Mouse (Mus musculus) kidney, adult 2 months (tissue): ENCODE results near the gene Mroh3. TPM values are rescaled to one million over a fixed set of nuclear protein-coding genes. Genes with fewer than 3 reads are reported as not detected.
A peak's percentile ranks its signal among the peaks of the same experiment; 100 is the strongest.

ENCODE experiments used
- DNase-seq: peaks from one replicate; pipeline ENCODE4 v3.0.0; 2021
- H3K27ac ChIP-seq: fragments of 200-500 bp; 2 replicates; pipeline ENCODE4 v1.5.1; 2012; ENCODE audit warnings: low read depth, low read length, control low read depth, inconsistent platforms; ENCODE audit not compliant: insufficient read depth
- H3K27me3 ChIP-seq: fragments of 200-500 bp; replicated peaks from 2 replicates; pipeline ENCODE4 v1.6.1; 2012; ENCODE audit warnings: mild to moderate bottlenecking, moderate library complexity, low read length, inconsistent platforms; ENCODE audit not compliant: control insufficient read depth, insufficient read depth
- H3K36me3 ChIP-seq: fragments of 200-500 bp; 2 replicates; pipeline ENCODE4 v1.6.1; 2012; ENCODE audit warnings: mild to moderate bottlenecking, moderate library complexity, low read length, inconsistent platforms; ENCODE audit not compliant: control insufficient read depth, insufficient read depth
- H3K4me1 ChIP-seq: fragments of 200-500 bp; 2 replicates; pipeline ENCODE4 v1.6.1; 2011; ENCODE audit warnings: low read length; ENCODE audit not compliant: control insufficient read depth, insufficient read depth
- H3K4me3 ChIP-seq: fragments of 200-500 bp; 2 replicates; pipeline ENCODE4 v1.5.1; 2011; ENCODE audit warnings: mild to moderate bottlenecking, low read depth, low read length, control low read depth; ENCODE audit not compliant: insufficient read depth
- CTCF ChIP-seq: fragments of 200-500 bp; conservative IDR thresholded peaks from 2 replicates; pipeline ENCODE4 v1.5.1; 2011; ENCODE audit warnings: low read depth, mild to moderate bottlenecking, control low read depth, low read length, moderate library complexity, mixed read lengths; ENCODE audit not compliant: insufficient read depth, insufficient read length
- POLR2A ChIP-seq: fragments of 200-500 bp; IDR thresholded peaks from one replicate; pipeline ENCODE4 v1.6.1; 2011; ENCODE audit warnings: low read depth, low read length, control low read depth
- WGBS: fragments of 180-500 bp; shearing (Covaris S2); methylation state at CpG from one replicate; pipeline ENCODE4 v1.1.7; 2018; 5-methylcytosine and 5-hydroxymethylcytosine counted together
- polyA plus RNA-seq: library from polyadenylated mRNA; depleted of rRNA; stranded (reverse); fragments of >200 nt; gene quantifications from 2 replicates; pipeline ENCODE4 v1.2.3, GENCODE M21; 2012

Gene Mroh3
- polyA plus RNA-seq, 1 experiment: 0.44 TPM

- under 1% methylated on average over 32 of the region's 32 CpGs for WGBS
- peak; percentile 92 for DNase-seq
- no peaks in the 10 kb centered on the region for H3K36me3 ChIP-seq
- TF ChIP-seq POLR2A (peak; percentile 48), CTCF (no peak)
- H3K4me1 ChIP-seq: no peaks in the 10 kb centered on the region
- peak overlapping the region; percentile 33 for H3K27ac ChIP-seq
- peak overlapping the region; percentile 58 for H3K4me3 ChIP-seq
- no peaks in the 10 kb centered on the region for H3K27me3 ChIP-seq
These were observed 72.5 kb downstream of the Mroh3 start for GRCm38 (mm10) chr1:136139990-136140640.

DNA sequence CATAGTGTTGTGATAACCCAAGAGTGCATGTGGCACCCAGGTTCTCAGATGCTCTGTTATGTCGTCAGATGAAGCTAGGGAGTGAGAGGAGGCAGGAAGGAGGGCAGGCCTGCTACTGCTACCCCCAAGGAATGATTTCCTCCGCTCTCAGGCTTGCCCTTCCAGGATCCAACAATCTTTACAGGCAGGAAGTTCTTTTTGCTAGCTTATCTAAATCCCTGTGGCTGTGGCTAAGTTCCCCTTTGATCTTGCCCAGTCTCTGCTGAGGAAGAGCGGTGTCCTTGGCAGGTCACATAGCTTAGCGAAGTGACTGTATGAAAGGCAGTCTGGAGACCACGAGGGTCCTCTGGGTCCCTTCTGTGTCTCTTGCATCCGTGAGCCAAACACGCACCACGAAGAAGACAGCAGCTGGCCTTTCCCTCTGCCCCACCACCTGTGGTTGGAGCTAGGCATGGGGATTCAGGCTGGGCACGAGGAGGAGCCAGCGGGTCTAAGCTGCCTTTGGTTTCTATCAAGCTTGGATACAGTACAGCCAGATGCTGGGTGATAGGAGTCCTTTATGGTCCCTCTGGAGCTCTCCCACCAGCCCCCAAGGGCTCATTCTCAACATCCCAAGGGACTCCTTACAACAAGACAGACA lies 74.3 kb downstream of the Mroh3 start:
- H3K27me3 ChIP-seq: no peaks in the 10 kb centered on the region
- H3K36me3 ChIP-seq: no peaks in the 10 kb centered on the region
- DNase-seq: no peak
- no peak overlapping the region for H3K4me3 ChIP-seq
- no peak overlapping the region for H3K27ac ChIP-seq
- H3K4me1 ChIP-seq: no peaks in the 10 kb centered on the region
- 76% methylated on average over 10 of the region's 10 CpGs for WGBS
- TF ChIP-seq CTCF (no peak), POLR2A (no peak)

DNA sequence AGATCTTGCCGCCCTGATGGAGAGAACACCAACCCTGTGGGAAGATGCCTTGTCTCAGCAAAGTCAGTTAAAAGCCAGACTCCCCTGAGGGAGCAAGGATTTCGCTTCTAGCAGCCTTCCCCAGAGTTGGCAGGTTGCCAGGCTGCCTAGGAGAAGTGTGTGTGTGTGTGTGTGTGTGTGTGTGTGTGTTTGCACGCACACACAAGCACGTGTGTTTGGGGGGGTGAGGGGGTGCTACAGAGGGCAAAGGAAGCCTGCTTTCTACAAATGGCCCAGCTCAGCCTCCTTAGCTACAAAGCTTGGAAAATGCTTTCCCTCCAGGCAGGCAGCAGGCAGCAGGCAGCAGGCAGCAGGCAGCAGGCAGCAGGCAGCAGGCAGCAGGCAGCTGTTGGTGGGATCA lies 75.1 kb downstream of the Mroh3 start:
- peak; percentile 52 for DNase-seq
- Histone ChIP-seq H3K4me3 (no peak overlapping the region), H3K27me3 (no peaks in the 10 kb centered on the region), H3K4me1 (no peaks in the 10 kb centered on the region), H3K36me3 (no peaks in the 10 kb centered on the region), H3K27ac (no peak overlapping the region)
- 4% methylated on average over 4 of the region's 4 CpGs for WGBS
- TF ChIP-seq POLR2A (no peak), CTCF (no peak)

DNA sequence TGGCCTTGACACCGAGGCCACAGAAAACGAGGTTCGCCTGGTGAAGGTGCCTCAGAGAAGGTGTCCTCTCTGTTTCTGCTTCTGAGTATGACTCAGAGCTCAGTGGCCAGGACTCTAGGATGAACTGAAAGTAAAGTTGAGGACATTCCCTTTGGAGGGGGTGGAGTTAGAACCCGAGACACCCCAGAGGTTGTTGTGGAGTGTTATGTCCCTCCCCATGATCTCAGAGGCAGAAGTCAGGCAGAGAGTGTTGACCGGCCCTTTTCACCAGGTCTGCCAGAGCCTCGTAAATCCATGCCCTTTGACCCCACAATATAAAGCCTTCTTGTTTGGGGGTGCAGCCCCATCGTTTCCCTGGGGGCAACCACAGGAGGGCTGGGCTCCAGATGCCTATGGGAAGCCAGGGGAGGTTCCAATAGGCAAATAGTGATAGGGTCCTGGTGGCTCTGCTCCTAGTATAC lies 75.5 kb downstream of the Mroh3 start:
- no peaks in the 10 kb centered on the region for H3K4me1 ChIP-seq
- WGBS: 55% methylated on average over 7 of the region's 7 CpGs
- no peak for TF ChIP-seq CTCF
- TF ChIP-seq POLR2A: no peak
- no peak for DNase-seq
- no peaks in the 10 kb centered on the region for H3K27me3 ChIP-seq
- H3K27ac ChIP-seq: no peak overlapping the region
- no peaks in the 10 kb centered on the region for H3K36me3 ChIP-seq
- H3K4me3 ChIP-seq: no peak overlapping the region

DNA sequence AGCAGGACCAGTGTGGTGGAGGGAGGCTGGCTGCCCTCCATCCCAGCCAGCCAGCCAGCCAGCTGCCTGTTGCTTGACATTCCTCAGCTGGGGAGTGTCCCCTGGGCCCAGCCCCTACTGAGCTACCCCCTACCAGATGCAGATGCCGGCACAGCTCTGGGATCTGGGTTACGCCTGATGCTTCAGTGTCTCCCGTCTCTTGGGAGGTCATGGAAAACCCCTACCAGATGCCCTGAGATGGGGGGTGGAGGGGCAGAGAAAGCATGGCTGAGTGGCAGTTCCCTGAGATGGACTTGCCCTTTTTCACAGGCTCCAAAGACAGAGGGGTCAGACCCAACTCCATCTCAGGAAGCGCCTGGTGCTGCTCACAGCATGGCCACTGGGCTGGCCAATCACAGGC lies 76.1 kb downstream of the Mroh3 start:
- Histone ChIP-seq H3K4me3 (no peak overlapping the region), H3K27me3 (no peaks in the 10 kb centered on the region; the same call in 1 of the 2 replicates), H3K36me3 (no peaks in the 10 kb centered on the region), H3K27ac (no peak overlapping the region), H3K4me1 (no peaks in the 10 kb centered on the region)
- TF ChIP-seq POLR2A (no peak), CTCF (no peak)
- DNase-seq: no peak
- WGBS: 77% methylated on average over 4 of the region's 4 CpGs

DNA sequence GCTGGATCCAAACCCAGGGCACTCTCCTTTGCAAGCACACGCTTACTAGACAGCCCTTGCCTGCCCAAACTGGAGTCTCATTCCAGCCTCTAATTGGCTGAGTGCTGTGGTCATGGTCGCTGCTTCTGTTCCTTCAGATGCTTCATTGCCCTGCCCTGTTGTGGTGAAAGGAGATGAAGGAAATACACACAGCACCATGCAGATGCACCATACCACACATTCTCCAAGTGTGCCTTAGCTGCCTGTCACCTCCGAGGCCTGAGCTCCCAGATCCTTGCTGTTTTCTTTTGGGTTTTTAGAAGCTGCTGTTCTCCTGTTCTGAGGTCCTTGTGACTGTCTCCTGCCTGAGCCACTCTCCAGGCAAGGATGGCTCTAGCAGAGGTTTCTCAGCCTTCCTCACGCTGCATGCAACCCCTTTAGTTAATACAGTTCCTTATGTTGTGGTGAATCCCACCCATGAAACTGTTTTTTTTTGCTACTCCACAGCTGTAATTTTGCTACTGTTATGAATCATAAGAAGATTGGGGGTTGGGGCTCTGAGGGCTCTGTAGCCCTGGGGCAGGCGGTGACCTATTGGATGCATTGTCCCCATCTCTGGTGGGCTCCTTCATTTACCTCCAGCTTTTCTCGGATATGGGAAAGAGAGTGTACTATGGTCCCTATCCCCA lies 76.7 kb downstream of the Mroh3 start:
- WGBS: 85% methylated on average over 6 of the region's 6 CpGs
- no peak for DNase-seq
- TF ChIP-seq CTCF: no peak
- TF ChIP-seq POLR2A: no peak
- no peaks in the 10 kb centered on the region for H3K4me1 ChIP-seq
- no peaks in the 10 kb centered on the region; the same call in 1 of the 2 replicates for H3K27me3 ChIP-seq
- H3K36me3 ChIP-seq: no peaks in the 10 kb centered on the region
- no peak overlapping the region for H3K4me3 ChIP-seq
- H3K27ac ChIP-seq: no peak overlapping the region

DNA sequence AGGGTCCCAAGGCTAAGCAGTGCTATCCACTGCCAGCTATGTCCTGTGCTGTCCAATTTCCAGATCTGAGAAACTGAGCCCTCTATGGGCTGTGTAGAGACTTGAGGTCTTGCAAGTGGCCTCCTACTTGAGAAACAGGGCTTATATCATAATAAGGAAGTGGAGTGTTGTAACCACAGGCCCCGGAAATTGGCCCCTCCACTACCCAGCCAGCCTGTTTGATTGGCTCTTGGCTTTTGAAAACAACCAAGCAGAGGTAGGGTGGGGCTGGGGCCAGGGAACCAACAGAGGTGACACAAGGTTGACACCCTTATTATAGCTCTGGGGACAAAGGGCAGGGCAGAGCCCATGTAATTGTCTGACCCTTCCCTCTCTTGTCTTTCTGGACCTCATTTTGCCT lies 77.6 kb downstream of the Mroh3 start:
- WGBS: 70% methylated on average over 1 of the region's 1 CpGs
- Histone ChIP-seq H3K4me3 (no peak overlapping the region), H3K36me3 (no peaks in the 10 kb centered on the region), H3K4me1 (no peaks in the 10 kb centered on the region), H3K27ac (no peak overlapping the region), H3K27me3 (no peaks in the 10 kb centered on the region; the same call in 1 of the 2 replicates)
- TF ChIP-seq POLR2A (no peak), CTCF (no peak)
- DNase-seq: peak; percentile 49
